Mouse (Mus musculus) lung, adult 2 months (tissue): ENCODE measurements around the gene Tmem89.

ENCODE experiments used
- CTCF ChIP-seq: fragments of 200-500 bp; IDR thresholded peaks from 2 replicates; pipeline ENCODE4 v1.5.1; 2011; ENCODE audit warnings: mild to moderate bottlenecking, low read length, control low read depth; ENCODE audit not compliant: insufficient read depth
- POLR2A ChIP-seq: fragments of 200-500 bp; IDR thresholded peaks from 2 replicates; pipeline ENCODE4 v1.6.1; 2011; ENCODE audit warnings: low read depth, mild to moderate bottlenecking, control low read depth, low read length, borderline replicate concordance; ENCODE audit errors: extremely low read depth

DNA sequence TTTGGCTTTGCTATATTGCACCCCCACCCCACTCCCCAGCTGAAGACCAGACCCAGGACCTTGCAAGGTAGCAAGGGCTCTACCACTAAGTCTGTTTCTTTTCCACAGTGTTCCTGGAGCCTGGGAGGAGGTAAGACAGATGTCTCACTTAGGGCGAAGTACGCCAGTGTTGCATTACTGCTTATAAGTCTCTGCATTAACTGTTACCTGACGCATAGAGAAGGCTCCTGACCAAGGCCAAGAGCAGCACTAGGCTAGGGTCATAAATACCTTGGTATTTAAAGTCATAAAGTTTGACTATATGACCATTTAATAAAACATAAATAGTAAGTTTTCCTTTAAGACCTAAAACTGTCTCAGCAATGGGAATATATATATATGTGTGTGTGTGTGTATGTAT is 14.0 kb downstream of the Tmem89 start:
- TF ChIP-seq POLR2A: no peak
- no peak for TF ChIP-seq CTCF
